Mouse (Mus musculus) kidney, postnatal 0 days (tissue): ENCODE measurements around the gene Spata9. TPM values are rescaled to one million over a fixed set of nuclear protein-coding genes. Genes with fewer than 3 reads are reported as not detected.

Experiments used
- ATAC-seq: fragments of 200-750 bp; cut with Nextera tagmentation; replicated peaks from 2 replicates; pipeline ENCODE4 v1.8.0; 2017; ENCODE audit warnings: low read depth, moderate number of reproducible peaks, moderate TSS enrichment, moderate library complexity; ENCODE audit not compliant: low FRiP score
- DNase-seq: peaks from one replicate; pipeline ENCODE4 v3.0.0-alpha.2; 2016; ENCODE audit warnings: low spot score
- H3K27ac ChIP-seq: fragments of 300-500 bp; sonication (generic); 2 replicates; pipeline ENCODE4 v1.5.1; 2014; ENCODE audit warnings: mild to moderate bottlenecking
- H3K27me3 ChIP-seq: fragments of 300-500 bp; sonication (generic); 2 replicates; pipeline ENCODE4 v1.6.1; 2014; ENCODE audit warnings: low read length, mixed read lengths; ENCODE audit not compliant: insufficient read depth
- H3K36me3 ChIP-seq: fragments of 300-500 bp; sonication (generic); 2 replicates; pipeline ENCODE4 v1.6.1; 2014; ENCODE audit warnings: low read length, mixed read lengths; ENCODE audit not compliant: insufficient read depth
- H3K4me1 ChIP-seq: fragments of 300-500 bp; sonication (generic); replicated peaks from 2 replicates; pipeline ENCODE4 v1.6.1; 2014; ENCODE audit warnings: antibody characterized with exemption, low read length, mixed read lengths; ENCODE audit not compliant: insufficient read depth
- H3K4me2 ChIP-seq: fragments of 300-500 bp; sonication (generic); 2 replicates; pipeline ENCODE4 v1.6.1; 2014; ENCODE audit warnings: mild to moderate bottlenecking, low read length, moderate library complexity, mixed read lengths
- H3K4me3 ChIP-seq: fragments of 300-500 bp; sonication (generic); replicated peaks from 2 replicates; pipeline ENCODE4 v1.5.1; 2014; ENCODE audit warnings: low read depth, low read length
- H3K9ac ChIP-seq: fragments of 300-500 bp; sonication (generic); 2 replicates; pipeline ENCODE4 v1.6.1; 2014; ENCODE audit warnings: low read depth, low read length
- H3K9me3 ChIP-seq: fragments of 300-500 bp; sonication (generic); replicated peaks from 2 replicates; pipeline ENCODE4 v1.6.1; 2016; ENCODE audit warnings: low read length, inconsistent platforms, mixed read lengths
- CTCF ChIP-seq: IDR thresholded peaks from 2 replicates; pipeline ENCODE4 v1.5.1; 2016; ENCODE audit warnings: antibody characterized with exemption, low read depth, mild to moderate bottlenecking, moderate library complexity
- WGBS: fragments of 180-500 bp; shearing (Covaris S2); extraction: QIAGEN DNeasy Blood & Tissue Kit; methylation state at CpG from one replicate; pipeline ENCODE4 v1.1.7; 2014; 5-methylcytosine and 5-hydroxymethylcytosine counted together
- polyA plus RNA-seq: library from polyadenylated mRNA; unstranded; fragments of >200 nt; fragmentation: Nextera tagmentation; extraction: Ambion mirVana; gene quantifications from 2 replicates; pipeline ENCODE4 v1.2.1, GENCODE M21; 2015

Spata9 gene
- polyA plus RNA-seq, 1 experiment from 2014 or later, result 0.92 TPM

- H3K9ac ChIP-seq, result peak overlapping the region; percentile 97
- no peaks in the 10 kb centered on the region for H3K27me3 ChIP-seq
- TF ChIP-seq CTCF, result no peak
- peaks cover 4% of the 10 kb centered on the region; the same call in 1 of the 2 replicates for H3K4me1 ChIP-seq
- WGBS, result 2% methylated on average over 7 of the region's 7 CpGs
- no peaks in the 10 kb centered on the region for H3K9me3 ChIP-seq
- no peaks in the 10 kb centered on the region for H3K36me3 ChIP-seq
- peak overlapping the region; percentile 99 for H3K27ac ChIP-seq
- peak overlapping the region; percentile 86 for H3K4me3 ChIP-seq
- H3K4me2 ChIP-seq, result peak overlapping the region; percentile 63
- no peak for ATAC-seq
- peak; percentile 79 for DNase-seq
Measured at GRCm38 (mm10) chr13:75944044-75944820, 22.7 kb upstream of the Spata9 start.

GRCm38 (mm10) chr13:75950295-75950694 lies 16.7 kb upstream of the Spata9 start:
- Histone ChIP-seq H3K4me2 (no peak overlapping the region), H3K9me3 (no peaks in the 10 kb centered on the region), H3K27ac (no peak overlapping the region), H3K27me3 (no peaks in the 10 kb centered on the region), H3K36me3 (no peaks in the 10 kb centered on the region), H3K4me3 (no peak overlapping the region), H3K9ac (no peak overlapping the region), H3K4me1 (no peaks in the 10 kb centered on the region)
- ATAC-seq (no peak), DNase-seq (peak; percentile 77)
- no peak for TF ChIP-seq CTCF
- 35% methylated on average over 1 of the region's 1 CpGs for WGBS

DNA sequence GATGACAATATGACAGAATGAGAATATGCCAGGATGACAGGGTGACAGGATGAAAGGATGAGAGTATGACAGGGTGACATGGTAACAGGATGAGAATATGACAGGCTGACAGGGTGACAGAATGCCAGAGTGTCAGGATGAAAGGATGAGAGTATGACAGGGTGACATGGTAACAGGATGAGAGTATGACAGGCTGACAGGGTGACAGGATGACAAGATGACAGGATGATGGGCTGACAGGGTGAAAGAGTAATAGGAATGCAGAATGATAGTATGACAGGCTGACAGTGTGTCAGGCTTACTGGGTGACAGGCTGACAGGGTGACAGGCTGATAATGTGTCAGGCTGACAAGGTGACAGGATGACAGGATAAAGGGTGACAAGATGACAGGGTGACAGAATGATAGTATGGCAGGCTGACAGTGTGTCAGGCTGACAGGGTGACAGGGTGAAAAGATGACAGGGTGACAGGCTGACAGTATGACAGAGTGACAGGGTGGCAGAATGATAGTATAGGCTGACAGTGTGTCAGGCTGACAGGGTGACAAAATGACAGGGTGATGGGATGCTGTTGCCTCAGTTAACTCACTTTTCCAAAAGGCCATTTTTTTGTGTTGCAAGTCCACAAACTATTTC lies 11.5 kb upstream of the Spata9 start:
- Histone ChIP-seq H3K36me3 (no peaks in the 10 kb centered on the region), H3K27ac (no peak overlapping the region), H3K4me3 (no peak overlapping the region), H3K27me3 (no peaks in the 10 kb centered on the region), H3K9me3 (no peaks in the 10 kb centered on the region), H3K9ac (no peak overlapping the region), H3K4me2 (no peak overlapping the region), H3K4me1 (no peaks in the 10 kb centered on the region)
- ATAC-seq (no peak), DNase-seq (no peak)
- no peak for TF ChIP-seq CTCF

DNA sequence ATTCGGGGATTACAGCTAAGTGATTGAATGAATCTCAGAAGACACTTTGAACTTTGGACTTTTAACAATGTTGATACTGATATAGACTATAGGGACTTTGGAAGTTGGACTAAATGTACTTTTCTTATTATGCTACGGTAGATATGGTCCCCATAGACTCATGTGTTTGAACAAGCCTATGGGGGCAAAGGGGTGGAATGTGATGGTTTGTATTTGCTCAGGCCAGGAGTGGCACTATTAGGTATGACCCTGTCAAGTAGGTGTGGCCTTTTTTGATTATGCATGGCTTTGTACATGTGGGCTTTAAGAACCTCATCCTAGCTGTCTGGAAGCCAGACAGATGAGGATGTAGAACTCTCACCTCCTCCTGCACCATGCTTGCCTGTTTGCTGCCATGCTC lies 7.5 kb downstream of the Spata9 start:
- Histone ChIP-seq H3K27me3 (no peaks in the 10 kb centered on the region), H3K4me2 (no peak overlapping the region), H3K4me1 (no peaks in the 10 kb centered on the region), H3K36me3 (no peaks in the 10 kb centered on the region), H3K4me3 (no peak overlapping the region), H3K9ac (no peak overlapping the region), H3K9me3 (no peaks in the 10 kb centered on the region), H3K27ac (no peak overlapping the region)
- DNase-seq (no peak), ATAC-seq (no peak)
- TF ChIP-seq CTCF, result no peak
- 77% methylated on average over 2 of the region's 2 CpGs for WGBS

DNA sequence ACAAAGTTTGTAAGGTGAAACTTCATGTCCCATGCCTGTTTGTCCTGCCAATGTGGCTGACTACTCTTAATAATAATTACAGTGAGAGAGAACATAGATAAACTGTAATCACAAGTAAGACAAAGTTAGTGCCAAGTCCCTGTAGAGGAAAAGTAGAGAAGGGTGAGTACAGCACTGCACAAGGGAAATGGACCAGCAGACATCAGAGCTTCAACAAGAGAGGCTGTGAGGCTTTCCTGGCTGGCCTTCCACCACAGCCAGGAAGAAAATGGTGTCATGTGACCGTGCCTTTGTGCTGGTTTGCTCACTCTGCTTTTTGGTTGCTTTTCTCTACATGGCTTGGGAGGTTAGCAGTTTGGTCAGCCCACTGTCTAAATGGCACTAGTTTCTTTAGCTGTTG lies 8.7 kb downstream of the Spata9 start:
- no peak for TF ChIP-seq CTCF
- 83% methylated on average over 1 of the region's 1 CpGs for WGBS
- no peak for ATAC-seq

GRCm38 (mm10) chr13:75976218-75976617 lies 9.3 kb downstream of the Spata9 start:
- ATAC-seq (no peak), DNase-seq (no peak)
- Histone ChIP-seq H3K9ac (no peak overlapping the region), H3K36me3 (no peaks in the 10 kb centered on the region), H3K27ac (no peak overlapping the region), H3K27me3 (no peaks in the 10 kb centered on the region), H3K9me3 (no peaks in the 10 kb centered on the region), H3K4me1 (no peaks in the 10 kb centered on the region), H3K4me2 (no peak overlapping the region), H3K4me3 (no peak overlapping the region)
- TF ChIP-seq CTCF, result no peak
- WGBS, result 90% methylated on average over 2 of the region's 2 CpGs

More for the DNA sequence above, 8.7 kb downstream of the Spata9 start:
- H3K4me1 ChIP-seq, result no peaks in the 10 kb centered on the region
- no peak overlapping the region for H3K27ac ChIP-seq
- no peak for DNase-seq
- no peak overlapping the region for H3K4me3 ChIP-seq
- no peak overlapping the region for H3K9ac ChIP-seq
- H3K27me3 ChIP-seq, result no peaks in the 10 kb centered on the region
- H3K36me3 ChIP-seq, result no peaks in the 10 kb centered on the region
- no peaks in the 10 kb centered on the region for H3K9me3 ChIP-seq
- no peak overlapping the region for H3K4me2 ChIP-seq
